Mouse (Mus musculus) C2C12 (cell line): ENCODE results near the gene Hoxa1. TPM values are rescaled to one million over a fixed set of nuclear protein-coding genes. Genes with fewer than 3 reads are reported as not detected.

Experiments used
- H3K27me3 ChIP-seq: one replicate; pipeline ENCODE4 v1.6.1; 2011; ENCODE audit not compliant: control insufficient read depth, insufficient read depth, insufficient read length
- H3K36me3 ChIP-seq: one replicate; pipeline ENCODE4 v1.6.1; 2011; ENCODE audit not compliant: control insufficient read depth, insufficient read depth
- H3K4me3 ChIP-seq: one replicate; pipeline ENCODE4 v1.5.1; 2011; ENCODE audit warnings: mild to moderate bottlenecking, control low read depth; ENCODE audit not compliant: poor library complexity, insufficient read depth, severe bottlenecking
- H3K79me2 ChIP-seq: one replicate; pipeline ENCODE4 v1.6.1; 2011; ENCODE audit not compliant: control insufficient read depth, insufficient read depth
- H3K79me3 ChIP-seq: one replicate; pipeline ENCODE4 v1.6.1; 2011; ENCODE audit warnings: low read depth, control low read depth
- H3ac ChIP-seq: one replicate; pipeline ENCODE3; 2011; ENCODE audit warnings: low read depth; ENCODE audit not compliant: control insufficient read depth, insufficient read length
- CEBPB ChIP-seq: IDR thresholded peaks from one replicate; pipeline ENCODE4 v1.6.1; 2011; ENCODE audit warnings: low read depth, mild to moderate bottlenecking, control low read depth, moderate library complexity
- CTCF ChIP-seq: IDR thresholded peaks from one replicate; pipeline ENCODE4 v1.5.1; 2011; ENCODE audit not compliant: control insufficient read depth, insufficient read depth, insufficient read length
- FOSL1 ChIP-seq: IDR thresholded peaks from one replicate; pipeline ENCODE4 v1.8.0; 2011; ENCODE audit warnings: mild to moderate bottlenecking, low read length; ENCODE audit not compliant: poor library complexity, insufficient read depth, severe bottlenecking
- MAX ChIP-seq: IDR thresholded peaks from one replicate; pipeline ENCODE4 v1.6.1; 2011; ENCODE audit warnings: mild to moderate bottlenecking, control low read depth
- MYOD1 ChIP-seq: IDR thresholded peaks from one replicate; pipeline ENCODE4 v1.6.1; 2011; ENCODE audit warnings: low read depth; ENCODE audit not compliant: control insufficient read depth, insufficient read length
- MYOG ChIP-seq: IDR thresholded peaks from one replicate; pipeline ENCODE4 v1.6.1; 2011; ENCODE audit not compliant: control insufficient read depth, insufficient read length; ENCODE audit errors: extremely low read depth
- USF1 ChIP-seq: IDR thresholded peaks from one replicate; pipeline ENCODE4 v1.6.1; 2011; ENCODE audit warnings: low read depth, mild to moderate bottlenecking, control low read depth, moderate library complexity
- polyA plus RNA-seq: library from polyadenylated mRNA; unstranded; fragments of >200 nt; fragmentation: generic; extraction: Trizol; gene quantifications from one replicate; pipeline ENCODE4 v1.2.1, GENCODE M21; 2012; ENCODE audit warnings: missing spikeins

Hoxa1 gene
- polyA plus RNA-seq, 1 experiment = 0.96 TPM

DNA sequence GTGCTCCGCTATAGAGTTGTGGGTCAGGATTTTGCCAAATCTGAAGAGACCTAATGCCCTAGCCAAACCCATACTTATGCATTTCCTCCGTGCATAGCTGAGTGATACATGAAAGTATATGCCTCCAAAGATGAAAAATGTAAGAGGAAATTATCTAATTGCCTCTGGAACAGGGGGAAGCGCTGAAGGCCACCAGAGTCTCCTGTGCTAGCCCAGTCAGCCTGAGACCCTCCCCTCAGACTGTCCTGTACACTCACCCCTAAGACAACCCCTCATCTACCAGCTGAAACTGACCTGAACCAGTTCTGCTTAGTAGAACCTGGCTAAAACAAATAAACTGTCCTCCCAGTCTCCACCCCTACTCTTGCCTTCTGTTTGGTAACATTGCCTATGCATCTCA is 22.6 kb upstream of the Hoxa1 start:
- H3K79me2 ChIP-seq = no peaks in the 10 kb centered on the region
- H3K79me3 ChIP-seq = no peaks in the 10 kb centered on the region
- H3K36me3 ChIP-seq = no peaks in the 10 kb centered on the region
- no peak overlapping the region for H3ac ChIP-seq
- H3K4me3 ChIP-seq = no peak overlapping the region
- no peaks in the 10 kb centered on the region for H3K27me3 ChIP-seq
- no peak for TF ChIP-seq CTCF
- TF ChIP-seq MYOG = no peak
- no peak for TF ChIP-seq CEBPB
- no peak for TF ChIP-seq FOSL1
- no peak for TF ChIP-seq USF1
- TF ChIP-seq MYOD1 = no peak
- no peak for TF ChIP-seq MAX

DNA sequence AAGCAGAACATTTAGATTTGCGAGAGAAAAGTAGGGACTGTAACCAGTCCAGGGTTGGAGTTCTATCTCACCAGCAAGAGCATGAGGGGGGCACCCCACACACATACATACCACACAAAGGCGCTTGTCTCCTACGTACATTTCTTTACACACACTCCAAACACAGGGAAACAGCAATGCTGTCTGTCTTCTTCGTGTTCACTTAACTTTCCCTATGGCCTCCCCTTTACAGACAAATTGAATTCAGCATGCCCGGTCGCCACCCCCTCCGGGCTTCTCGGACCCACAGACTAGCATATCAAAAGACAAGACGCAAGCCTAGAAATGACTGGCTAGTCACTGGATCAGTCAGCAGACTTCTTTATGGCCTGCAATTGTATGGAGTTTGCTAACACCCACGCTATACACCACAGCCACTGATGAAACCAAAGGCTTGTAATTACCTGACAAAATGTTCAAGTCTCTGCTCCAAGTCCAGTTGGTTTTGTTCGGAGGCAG is 22.1 kb upstream of the Hoxa1 start:
- Histone ChIP-seq H3K79me2 (no peaks in the 10 kb centered on the region), H3K36me3 (no peaks in the 10 kb centered on the region), H3K27me3 (no peaks in the 10 kb centered on the region), H3K79me3 (no peaks in the 10 kb centered on the region), H3K4me3 (no peak overlapping the region), H3ac (no peak overlapping the region)
- TF ChIP-seq CTCF = no peak
- TF ChIP-seq FOSL1 = no peak
- TF ChIP-seq MYOG = no peak
- TF ChIP-seq USF1 = no peak
- TF ChIP-seq MYOD1 = no peak
- no peak for TF ChIP-seq MAX
- no peak for TF ChIP-seq CEBPB

DNA sequence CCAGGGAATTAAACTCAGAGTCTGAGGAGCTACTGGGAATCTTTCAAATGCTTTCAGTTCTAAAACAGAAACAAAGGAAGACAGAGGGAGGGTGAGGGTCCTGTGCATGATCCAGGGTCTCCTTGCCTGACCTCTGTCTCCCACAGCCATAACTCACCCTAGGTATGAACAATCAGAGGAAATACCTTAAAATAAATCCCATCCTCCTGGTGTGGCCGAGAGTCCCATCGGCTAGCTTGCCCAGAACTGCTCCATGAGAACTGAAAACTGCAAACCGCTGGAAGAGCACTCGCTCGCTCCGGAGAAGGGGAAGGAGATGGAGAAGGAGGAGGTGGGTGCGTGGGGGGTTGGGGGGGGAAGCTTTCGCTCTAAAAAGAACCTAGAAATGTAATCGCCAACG is 21.6 kb upstream of the Hoxa1 start:
- Histone ChIP-seq H3K27me3 (no peaks in the 10 kb centered on the region), H3K36me3 (no peaks in the 10 kb centered on the region), H3K79me2 (no peaks in the 10 kb centered on the region), H3ac (no peak overlapping the region), H3K79me3 (no peaks in the 10 kb centered on the region), H3K4me3 (no peak overlapping the region)
- TF ChIP-seq FOSL1 = no peak
- TF ChIP-seq MYOD1 = no peak
- TF ChIP-seq CTCF = no peak
- TF ChIP-seq MYOG = no peak
- no peak for TF ChIP-seq MAX
- no peak for TF ChIP-seq CEBPB
- no peak for TF ChIP-seq USF1

DNA sequence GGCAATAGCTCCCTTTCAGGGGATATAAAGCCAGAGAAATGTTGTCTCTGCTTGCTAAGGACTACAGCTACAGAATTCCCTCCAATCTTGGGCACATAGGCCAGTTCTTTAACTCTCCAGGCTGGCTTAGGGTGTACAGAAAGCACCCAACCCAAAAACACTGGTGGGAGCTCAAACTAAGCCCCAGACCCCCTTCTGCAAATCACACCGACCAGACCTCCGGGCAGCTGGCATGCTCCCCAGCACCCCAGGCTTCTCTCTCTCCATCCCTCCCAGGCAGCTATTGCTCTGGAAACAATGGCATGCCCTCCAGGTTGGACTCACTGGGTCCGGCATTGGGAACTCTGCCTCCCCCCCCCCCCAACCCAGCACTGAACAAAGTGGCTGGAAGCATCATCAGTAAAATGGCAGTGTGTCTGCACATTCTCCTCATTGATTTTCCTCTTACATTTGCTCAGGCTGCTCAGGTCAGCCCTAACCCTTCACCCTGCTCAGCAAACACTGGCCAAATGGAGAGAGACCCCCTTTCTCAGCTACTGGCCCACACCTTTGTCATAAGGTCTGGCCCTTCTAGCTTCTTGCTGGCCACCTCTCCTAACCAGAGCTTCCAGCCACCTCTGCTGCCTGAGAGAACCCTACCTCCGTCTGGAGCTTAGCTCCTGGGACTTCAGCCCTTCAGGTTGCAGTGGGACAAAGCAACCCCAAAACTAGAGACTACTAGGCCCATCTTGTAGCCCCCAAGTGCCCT is 21.0 kb upstream of the Hoxa1 start:
- no peaks in the 10 kb centered on the region for H3K27me3 ChIP-seq

DNA sequence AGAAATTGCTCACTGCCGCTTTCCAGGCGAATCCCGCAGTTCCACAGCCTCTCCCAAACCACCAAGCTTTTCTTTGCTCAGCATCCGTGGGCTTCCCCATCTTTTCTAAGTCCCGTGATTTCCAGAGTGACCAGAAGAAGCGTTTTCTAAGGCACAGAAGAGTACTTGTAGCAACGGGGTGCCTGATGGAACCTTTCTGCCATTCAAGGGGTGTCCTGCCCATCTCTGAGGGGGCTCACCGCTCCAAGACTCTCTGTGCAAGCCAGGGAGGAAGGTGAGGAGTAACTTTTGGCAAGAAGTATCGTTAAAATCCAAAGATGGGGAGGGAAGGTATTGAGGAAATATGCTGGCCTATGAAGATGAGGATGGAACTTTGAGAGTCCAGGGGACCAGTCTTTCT is 19.7 kb upstream of the Hoxa1 start:
- Histone ChIP-seq H3K27me3 (no peaks in the 10 kb centered on the region), H3K79me3 (no peaks in the 10 kb centered on the region), H3K79me2 (no peaks in the 10 kb centered on the region), H3ac (no peak overlapping the region), H3K36me3 (no peaks in the 10 kb centered on the region), H3K4me3 (no peak overlapping the region)
- TF ChIP-seq MYOG = no peak
- no peak for TF ChIP-seq FOSL1
- no peak for TF ChIP-seq USF1
- TF ChIP-seq CTCF = no peak
- TF ChIP-seq MAX = no peak
- TF ChIP-seq MYOD1 = no peak
- no peak for TF ChIP-seq CEBPB

More for the DNA sequence above, 21.0 kb upstream of the Hoxa1 start:
- H3K36me3 ChIP-seq = no peaks in the 10 kb centered on the region
- H3K79me3 ChIP-seq = no peaks in the 10 kb centered on the region
- H3K79me2 ChIP-seq = no peaks in the 10 kb centered on the region
- TF ChIP-seq CEBPB (no peak), USF1 (no peak), MAX (no peak)
- H3ac ChIP-seq = no peak overlapping the region
- H3K4me3 ChIP-seq = no peak overlapping the region
